Mouse (Mus musculus) cerebellum, adult 8-10 months (tissue): ENCODE data around the gene Ep400.

ENCODE experiments used
- DNase-seq: peaks from one replicate; pipeline ENCODE4 v3.0.0; 2022

Gene Ep400

GRCm38 (mm10) chr5:110770448-110771158 lies at the start of gene Ep400:
Ep400 (minus strand) TSS chr5:110770717.
- DNase-seq = peak; percentile 100

GRCm38 (mm10) chr5:110809667-110810325 lies 39.3 kb upstream of the Ep400 start, which contains the start of gene Ulk1:
Ulk1 (minus strand) TSS chr5:110810097.
- DNase-seq = peak; percentile 100

GRCm38 (mm10) chr5:110808821-110809666 lies 38.5 kb upstream of the Ep400 start:
- peak; percentile 49 for DNase-seq

GRCm38 (mm10) chr5:110808061-110808631 lies 37.6 kb upstream of the Ep400 start:
- peak; percentile 86 for DNase-seq

GRCm38 (mm10) chr5:110807453-110807852 lies 36.9 kb upstream of the Ep400 start:
- no peak for DNase-seq

GRCm38 (mm10) chr5:110806676-110807075 lies 36.2 kb upstream of the Ep400 start:
- DNase-seq = peak; percentile 15

- no peak for DNase-seq
These were observed 35.6 kb upstream of the Ep400 start for GRCm38 (mm10) chr5:110806154-110806553.

GRCm38 (mm10) chr5:110804012-110804743 lies 33.7 kb upstream of the Ep400 start:
- peak; percentile 23 for DNase-seq

GRCm38 (mm10) chr5:110802809-110803208 lies 32.3 kb upstream of the Ep400 start:
- DNase-seq = no peak

- peak; percentile 85 for DNase-seq
These were observed 31.7 kb upstream of the Ep400 start for GRCm38 (mm10) chr5:110802186-110802585.

GRCm38 (mm10) chr5:110801036-110801624 lies 30.6 kb upstream of the Ep400 start:
- peak; percentile 41 for DNase-seq

GRCm38 (mm10) chr5:110797696-110798095 lies 27.2 kb upstream of the Ep400 start:
- no peak for DNase-seq

GRCm38 (mm10) chr5:110794363-110794762 lies 23.8 kb upstream of the Ep400 start:
- no peak for DNase-seq

GRCm38 (mm10) chr5:110788684-110789083 lies 18.2 kb upstream of the Ep400 start:
- peak; percentile 55 for DNase-seq

GRCm38 (mm10) chr5:110786081-110786835 lies 15.7 kb upstream of the Ep400 start:
- DNase-seq = no peak

- no peak for DNase-seq
These were observed 12.6 kb upstream of the Ep400 start for GRCm38 (mm10) chr5:110783150-110783549.

GRCm38 (mm10) chr5:110781529-110782238 lies 11.2 kb upstream of the Ep400 start:
- DNase-seq = no peak

GRCm38 (mm10) chr5:110780761-110781528 lies 10.4 kb upstream of the Ep400 start:
- DNase-seq = no peak

GRCm38 (mm10) chr5:110779998-110780760 lies 9.7 kb upstream of the Ep400 start, which contains the start of gene Pus1:
Pus1 (minus strand) TSS chr5:110780659.
- DNase-seq = peak; percentile 91
